9 mouse cellular contexts compared by ENCODE assay signal in genomic region chr2:150688541-150689186, GRCm38 (mm10). TPM values are rescaled to one million over a fixed set of nuclear protein-coding genes. Genes with fewer than 3 reads are reported as not detected.
DNase-seq lines count a peak whose midpoint lies in the region; ATAC-seq and TF ChIP-seq lines count a peak whose summit lies in the region.
"Had no signal": no experiment of that assay in that cellular context is flagged by ENCODE, and none has a peak within 500 bp of the region (broad histone marks: within the 10 kb centered on the region; RNA-seq: fewer than 3 reads in every experiment).

No protein-coding gene starts in this region.

- H3K9ac ChIP-seq in embryonic facial prominence, embryonic 15.5 days, result no peak overlapping the region; the same call in 1 of the 2 replicates
- 0 out of 2 replicates have a peak overlapping the region, but pooled peaks have one; percentile 19 for H3K9ac ChIP-seq in midbrain, postnatal 0 days (replicated peaks; ENCODE audit: low read length, poor library complexity, severe bottlenecking)

- H3K9me3 ChIP-seq in embryonic facial prominence, embryonic 15.5 days (replicated peaks), result no peaks in the 10 kb centered on the region
- no peaks in the 10 kb centered on the region for H3K9me3 ChIP-seq in midbrain, postnatal 0 days (ENCODE audit: low read length)

- H3K4me3 ChIP-seq in embryonic facial prominence, embryonic 15.5 days (replicated peaks), result peak overlapping the region; percentile 39
- H3K4me3 ChIP-seq in midbrain, postnatal 0 days (ENCODE audit: low read depth, low read length), result peak overlapping the region; percentile 42

- no peak overlapping the region for H3K27ac ChIP-seq in embryonic facial prominence, embryonic 15.5 days (replicated peaks)
- H3K27ac ChIP-seq in midbrain, postnatal 0 days (ENCODE audit: low read depth, low read length), result no peak overlapping the region

- TF ChIP-seq CTCF in midbrain, postnatal 0 days (IDR thresholded peaks at IDR 0.05), result no peak

- DNase-seq in layer of hippocampus, adult 11-12 months (ENCODE audit: low spot score), result peak; percentile 45
- no peak for DNase-seq in layer of hippocampus, adult 9-10 months (ENCODE audit: low spot score)
- DNase-seq in adrenal gland, postnatal 25 days, result peak; percentile 60
- peak; percentile 71 for DNase-seq in heart, postnatal 4 days
- DNase-seq in kidney, postnatal 4 days, result peak; percentile 25 to 36
- DNase-seq in midbrain, postnatal 0 days (ENCODE audit: low spot score), result peak; percentile 71
- no peak for DNase-seq in spleen, postnatal 36 days (ENCODE audit: low spot score in 2 of 2)

- H3K4me1 ChIP-seq in embryonic facial prominence, embryonic 15.5 days, result peaks cover 12% of the 10 kb centered on the region
- H3K4me1 ChIP-seq in midbrain, postnatal 0 days (ENCODE audit: insufficient read depth, low read length), result no peaks in the 10 kb centered on the region

- no peak for ATAC-seq in embryonic facial prominence, embryonic 15.5 days (ENCODE audit: insufficient number of reproducible peaks, low FRiP score, low TSS enrichment, low read depth)
- ATAC-seq in midbrain, postnatal 0 days (ENCODE audit: low FRiP score), result peak; percentile 58

- H3K4me2 ChIP-seq in embryonic facial prominence, embryonic 15.5 days (replicated peaks), result peak overlapping the region; percentile 68
- peak overlapping the region; percentile 81 for H3K4me2 ChIP-seq in midbrain, postnatal 0 days (ENCODE audit: low read depth, low read length, poor library complexity, severe bottlenecking)

- WGBS in embryonic facial prominence, embryonic 15.5 days, result under 1% methylated on average over 44 of the region's 44 CpGs
- 1% methylated on average over 42 of the region's 44 CpGs for WGBS in midbrain, postnatal 0 days

- no peaks in the 10 kb centered on the region for H3K36me3 ChIP-seq in embryonic facial prominence, embryonic 15.5 days
- no peaks in the 10 kb centered on the region for H3K36me3 ChIP-seq in midbrain, postnatal 0 days (ENCODE audit: insufficient read depth, low read length)

- peaks cover 66% of the 10 kb centered on the region for H3K27me3 ChIP-seq in embryonic facial prominence, embryonic 15.5 days
- H3K27me3 ChIP-seq in midbrain, postnatal 0 days (ENCODE audit: insufficient read depth, low read length), result peaks cover 52% of the 10 kb centered on the region

RNA-seq across cellular contexts. Expression of gene Vsx1, which starts 0.5 kb away (rescaled TPM):
- not detected in 2 replicates for total RNA-seq in adrenal gland, postnatal 25 days (2021)
- polyA plus RNA-seq in embryonic facial prominence, embryonic 15.5 days (2015; fragmentation: Nextera tagmentation; extraction: Ambion mirVana), result 0.05 TPM in 1 of 2 replicates, not detected in the other
- total RNA-seq in heart, postnatal 4 days (2021), result not detected
- total RNA-seq in midbrain, postnatal 0 days (2014; rRNA removed), result 0.14 TPM in 1 of 2 replicates, not detected in the other
- 0.07 and 0.11 TPM in 2 replicates for polyA plus RNA-seq in midbrain, postnatal 0 days (2015; fragmentation: Nextera tagmentation; extraction: Ambion mirVana)
- total RNA-seq: neutrophil, adult 5-6 weeks had no signal

RNA-seq across cellular contexts. Expression of gene Acss1, which starts 20.4 kb away (rescaled TPM):
- 17.3 and 23.4 TPM in 2 replicates for total RNA-seq in adrenal gland, postnatal 25 days (2021)
- polyA plus RNA-seq in embryonic facial prominence, embryonic 15.5 days (2015; fragmentation: Nextera tagmentation; extraction: Ambion mirVana), result 6.7 and 8.0 TPM in 2 replicates
- 10 to 100 TPM; 26.7 to 27.3 TPM for total RNA-seq in heart, postnatal 4 days (2021)
- 22.7 and 26.1 TPM in 2 replicates for total RNA-seq in midbrain, postnatal 0 days (2014; rRNA removed)
- 14.5 and 16.4 TPM in 2 replicates for polyA plus RNA-seq in midbrain, postnatal 0 days (2015; fragmentation: Nextera tagmentation; extraction: Ambion mirVana)

Comparison
In these comparisons a context has a peak if more than half of its experiments do, and no peak if none do; other contexts are left out.
1. DNase-seq: peak in layer of hippocampus, adult 11-12 months (single experiment), adrenal gland, postnatal 25 days (single experiment), heart, postnatal 4 days (single experiment), kidney, postnatal 4 days (2 of 2) and midbrain, postnatal 0 days (single experiment); none in layer of hippocampus, adult 9-10 months (single experiment) and spleen, postnatal 36 days (0 of 2).